Mouse (Mus musculus) megakaryocyte progenitor cell, adult 5-6 weeks (primary cell): Measurements from ENCODE around the gene Fntb. TPM values are rescaled to one million over a fixed set of nuclear protein-coding genes. Genes with fewer than 3 reads are reported as not detected.
A peak's percentile ranks its signal among the peaks of the same experiment; 100 is the strongest.

Experiments used
- ATAC-seq: replicated peaks from 2 replicates; pipeline ENCODE4 v1.8.0; 2016; ENCODE audit warnings: mild to moderate bottlenecking, moderate TSS enrichment, inconsistent platforms; ENCODE audit not compliant: poor library complexity
- total RNA-seq, 2 experiments: library from RNA; stranded (forward) in 1 of 2; stranded (reverse) in 1 of 2; fragments of 157-497, 149-512 nt in 1 of 2; fragments of 200-1000 nt in 1 of 2; gene quantifications; 2 replicates each; pipeline versions ENCODE4 v1.2.3 to v1.2.4; 2015 to 2017

Fntb gene
- total RNA-seq, 2 experiments from 2014 or later, result 5.0 to 12.7 TPM

DNA sequence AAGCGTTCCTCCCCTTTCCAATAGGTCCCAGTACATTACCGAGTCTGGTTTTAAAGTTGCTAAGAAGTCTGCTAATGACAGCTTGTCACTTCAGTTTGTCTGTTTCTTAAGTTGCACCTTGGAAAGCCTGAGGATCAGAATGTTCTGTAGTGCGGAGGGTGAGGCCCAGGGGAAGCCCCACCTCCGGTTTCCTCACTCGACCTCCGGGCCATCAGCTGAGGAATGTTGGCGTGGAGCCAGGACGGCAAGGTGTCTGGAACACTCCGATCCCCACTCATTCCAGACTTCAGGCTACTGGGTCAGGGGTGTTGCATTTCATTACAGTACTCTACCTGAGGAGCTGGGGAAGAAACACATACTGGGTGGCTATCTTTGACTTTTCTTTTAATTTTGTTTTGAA lies 118.4 kb downstream of the Fntb start:
- no peak for ATAC-seq

DNA sequence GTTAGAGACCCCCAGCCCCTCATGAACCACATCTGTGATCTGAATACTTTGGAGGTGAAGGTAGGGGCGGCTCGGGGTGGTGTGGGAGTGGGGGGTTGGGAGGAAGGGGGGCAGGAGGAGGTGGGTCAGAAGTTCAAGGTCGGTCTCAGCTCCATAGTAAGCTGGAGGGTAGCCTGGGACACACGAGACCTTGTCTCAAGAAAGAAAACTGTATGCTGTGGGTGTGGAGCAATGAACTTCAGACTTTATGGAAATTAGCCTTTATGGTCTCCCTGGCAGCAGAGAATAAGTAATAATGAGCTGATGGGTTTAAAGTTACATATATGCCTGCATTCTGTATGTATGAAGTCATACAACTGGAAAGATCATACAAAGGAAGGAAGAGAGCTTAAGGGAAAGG lies 119.7 kb downstream of the Fntb start:
- no peak for ATAC-seq

DNA sequence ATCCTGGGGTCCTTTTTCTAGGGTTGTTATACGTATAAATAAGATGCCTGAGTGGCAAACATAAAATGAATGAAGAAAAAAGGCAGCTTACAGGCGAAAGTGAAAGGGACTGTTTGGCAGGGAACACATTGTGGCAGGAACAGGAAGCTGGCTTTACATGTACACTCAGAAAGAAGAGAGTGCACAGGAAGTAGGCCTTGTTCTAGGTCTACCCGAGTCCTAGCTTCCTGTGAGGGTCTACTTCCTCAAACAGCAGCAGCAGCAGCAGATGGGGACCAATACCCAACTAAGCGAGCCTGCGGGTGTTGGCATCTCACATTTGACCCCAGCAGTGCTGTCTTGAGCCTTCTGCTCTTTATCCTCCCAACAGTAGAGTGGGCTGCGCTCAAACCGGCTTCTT lies 121.4 kb downstream of the Fntb start:
- ATAC-seq, result peak; percentile 88

GRCm38 (mm10) chr12:76887941-76888340 lies 122.6 kb downstream of the Fntb start:
- ATAC-seq, result no peak

- no peak for ATAC-seq
Observed at GRCm38 (mm10) chr12:76889404-76890184, 124.2 kb downstream of the Fntb start.

DNA sequence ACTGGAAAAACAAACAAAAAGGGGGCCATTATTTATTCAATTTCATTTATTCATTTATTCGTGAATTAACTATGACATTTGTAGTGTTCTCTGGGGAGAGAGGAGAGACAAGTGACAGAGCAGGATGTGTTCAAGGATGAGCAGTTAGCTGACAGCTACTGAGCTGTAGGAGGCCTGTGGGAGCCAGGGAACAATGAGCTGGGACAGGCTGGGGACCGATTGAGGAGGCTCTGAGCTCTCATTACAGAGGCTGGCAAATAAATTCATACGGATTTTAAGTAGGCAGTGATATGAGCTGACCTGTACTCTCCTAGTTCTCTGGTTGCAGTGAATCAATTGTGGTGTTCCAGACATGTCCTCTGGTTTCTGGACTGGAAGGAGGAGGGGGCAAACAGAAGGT lies 125.8 kb downstream of the Fntb start:
- ATAC-seq, result no peak

- peak; percentile 75 for ATAC-seq
Observed at GRCm38 (mm10) chr12:76892910-76893695, 127.7 kb downstream of the Fntb start.

GRCm38 (mm10) chr12:76894792-76895559 lies 129.6 kb downstream of the Fntb start:
- ATAC-seq, result 0 out of 2 replicates have a peak, but pooled peaks have one; percentile 29

- no peak for ATAC-seq
Observed at GRCm38 (mm10) chr12:76895777-76896176, 130.4 kb downstream of the Fntb start.

DNA sequence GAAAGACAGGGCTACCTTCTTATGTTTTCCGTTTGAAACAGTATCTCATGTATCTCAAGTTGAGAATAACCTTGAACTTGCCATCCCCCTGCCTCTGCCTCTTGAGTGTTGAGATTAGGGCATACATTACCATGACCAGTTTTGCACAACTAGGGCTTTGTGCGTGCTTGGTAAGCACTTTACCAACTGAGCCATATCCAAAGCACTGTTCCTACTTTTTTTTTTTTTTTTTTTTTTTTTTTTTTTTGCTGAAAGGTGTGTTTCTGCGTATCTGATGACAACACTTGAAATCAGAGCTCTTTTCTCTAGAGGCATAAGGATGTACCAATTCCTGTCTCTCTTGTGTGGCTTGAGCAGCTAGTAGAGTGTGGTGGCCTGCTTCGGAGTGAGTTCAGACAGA lies 131.2 kb downstream of the Fntb start:
- ATAC-seq, result no peak

DNA sequence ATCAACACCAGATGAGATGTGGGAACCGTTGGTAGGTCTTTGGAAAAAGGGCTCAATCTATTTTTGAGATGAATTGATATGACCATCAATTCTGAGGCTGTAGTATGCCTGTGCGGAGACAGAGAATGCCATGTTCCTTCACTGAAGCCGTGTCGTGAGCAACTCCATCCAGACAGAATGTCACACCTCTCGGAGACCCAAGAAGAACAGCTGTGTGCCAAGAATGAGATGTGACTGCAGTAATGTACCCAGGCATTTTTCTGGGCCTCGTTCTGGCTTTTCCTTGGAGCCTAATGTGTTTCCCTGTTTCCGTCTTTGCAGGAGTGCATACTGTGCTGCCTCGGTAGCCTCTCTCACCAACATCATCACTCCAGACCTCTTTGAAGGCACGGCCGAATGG lies 131.6 kb downstream of the Fntb start:
- no peak for ATAC-seq

GRCm38 (mm10) chr12:76898141-76898540 lies 132.8 kb downstream of the Fntb start:
- ATAC-seq, result no peak

DNA sequence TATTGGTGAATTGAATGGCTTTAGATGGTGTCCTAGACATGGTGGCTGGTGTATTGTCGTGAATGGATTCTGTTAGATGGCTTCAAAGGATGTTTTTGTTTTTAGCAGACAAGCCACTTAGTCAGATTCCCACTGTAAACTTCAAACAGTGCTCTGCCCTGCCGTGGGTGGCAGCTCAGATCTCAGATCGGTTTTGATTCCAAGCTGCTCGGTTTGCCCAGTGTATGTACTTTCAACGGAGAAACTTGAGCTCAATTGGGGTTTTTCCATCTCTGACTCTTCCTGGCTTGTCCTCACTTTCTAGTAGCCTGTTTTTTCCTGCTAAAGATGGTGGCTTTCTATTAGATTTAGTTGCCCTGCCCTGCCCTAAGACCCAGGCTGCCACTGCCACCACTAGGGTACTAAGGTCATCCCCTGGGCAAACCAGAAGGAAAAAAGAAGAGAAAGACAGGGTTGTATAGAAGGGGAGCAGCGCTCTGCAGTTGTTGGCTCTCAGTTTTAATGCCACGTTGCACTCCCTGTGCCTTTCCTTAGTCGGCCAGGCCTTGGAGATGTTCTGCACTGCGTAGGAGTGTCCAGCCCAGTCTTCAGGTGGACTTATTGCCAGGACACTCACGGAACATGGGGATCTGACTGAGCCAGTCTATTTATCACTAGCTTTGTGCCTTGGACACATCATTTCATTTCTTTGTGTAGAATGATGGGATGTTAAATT lies 134.0 kb downstream of the Fntb start:
- ATAC-seq, result no peak

- no peak for ATAC-seq
Observed at GRCm38 (mm10) chr12:76901508-76902294, 136.3 kb downstream of the Fntb start.

GRCm38 (mm10) chr12:76906278-76906677 lies 140.9 kb downstream of the Fntb start:
- no peak for ATAC-seq

DNA sequence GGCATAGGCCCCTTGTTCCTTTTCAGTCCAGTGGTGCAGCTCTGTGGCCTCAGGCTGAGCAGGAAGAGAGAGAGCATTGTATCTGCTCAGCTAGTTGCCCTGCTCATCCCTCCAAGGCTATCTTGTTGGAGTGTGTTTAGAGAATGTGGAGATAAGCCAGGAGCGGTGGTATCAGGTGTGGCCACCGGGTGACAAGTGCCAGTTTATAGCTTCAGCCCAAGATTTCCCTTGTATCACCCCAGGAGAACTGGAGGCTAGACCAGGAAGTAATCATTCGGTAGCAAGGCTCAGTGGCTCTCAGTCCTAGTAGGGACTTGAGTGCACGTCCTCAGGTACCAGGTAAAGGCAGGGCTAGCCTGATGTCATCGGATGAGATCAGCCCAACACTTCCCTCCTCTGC lies 143.8 kb downstream of the Fntb start:
- ATAC-seq, result peak; percentile 90

- peak; percentile 35 for ATAC-seq
Observed at GRCm38 (mm10) chr12:76910258-76910940, 145.0 kb downstream of the Fntb start.

DNA sequence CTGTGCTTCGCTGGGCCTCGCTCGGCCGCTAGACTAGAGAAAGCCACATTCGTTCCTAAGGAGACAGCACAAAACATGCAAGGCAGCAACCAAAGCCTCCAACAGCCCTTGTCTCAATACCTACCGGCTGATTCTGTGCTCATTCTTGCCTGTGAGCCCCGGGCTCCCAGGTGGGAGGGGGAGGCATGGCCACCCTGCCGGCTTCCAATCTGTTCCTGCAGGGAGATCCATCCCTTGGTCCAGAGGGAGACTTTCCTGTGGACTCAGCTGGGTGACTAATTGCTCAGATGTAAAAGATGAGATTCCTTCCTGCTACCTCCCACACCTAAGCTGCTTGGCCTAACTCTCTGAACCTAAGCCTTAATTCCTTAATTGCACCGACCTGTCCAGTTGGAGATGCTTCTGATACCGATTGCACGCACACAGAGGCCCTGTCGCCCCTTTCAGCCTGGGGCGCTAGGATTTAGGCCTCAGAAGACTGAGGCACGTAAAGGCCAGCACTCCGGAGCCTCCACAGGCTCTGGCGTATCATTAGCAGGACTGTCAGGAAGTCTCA lies 145.9 kb downstream of the Fntb start:
- no peak for ATAC-seq

DNA sequence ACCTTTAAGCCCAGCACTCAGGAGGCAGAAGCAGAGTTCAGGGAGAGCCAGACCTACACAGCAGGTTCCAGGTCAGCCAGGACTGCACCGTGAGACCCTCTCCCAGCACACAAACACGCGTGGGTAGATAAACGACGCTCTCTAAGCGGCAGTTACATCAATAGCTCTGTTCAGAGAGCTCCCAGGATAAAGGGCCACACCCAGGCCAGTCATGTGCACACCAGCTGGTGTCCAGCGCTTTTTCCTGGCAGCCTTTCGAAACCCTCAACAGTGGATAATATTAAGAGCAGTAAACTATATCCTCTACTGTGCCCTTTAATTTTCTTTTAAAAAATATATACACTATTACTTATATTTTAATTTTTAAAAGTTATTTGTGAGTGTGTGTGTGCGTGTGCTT lies 146.8 kb downstream of the Fntb start:
- ATAC-seq, result no peak
